Mouse (Mus musculus) MEL (cell line): ENCODE measurements around the gene Pcgf1. TPM values are rescaled to one million over a fixed set of nuclear protein-coding genes. Genes with fewer than 3 reads are reported as not detected.

Experiments used
- DNase-seq: peaks from one replicate; pipeline ENCODE4 v3.0.0; 2011; ENCODE audit warnings: low read depth, low spot score
- H3K27ac ChIP-seq: 2 replicates; pipeline ENCODE4 v1.5.1; 2012; ENCODE audit warnings: low read depth, mild to moderate bottlenecking, control low read depth, low read length, moderate library complexity; ENCODE audit not compliant: control insufficient read depth
- H3K27me3 ChIP-seq, 2 experiments: fragments of 150-350 bp in 1 of 2; sonication (generic) in 1 of 2; 2 replicates each; pipeline ENCODE4 v1.6.1; 2012; ENCODE audit warnings: low read length in 2 of 2, mild to moderate bottlenecking in 2 of 2, improper control_type of control experiment in 1 of 2, moderate library complexity in 1 of 2; ENCODE audit not compliant: insufficient read depth in 2 of 2, control insufficient read depth in 1 of 2
- H3K36me3 ChIP-seq, 2 experiments: 2 replicates each; pipeline ENCODE4 v1.6.1; 2012 to 2014; ENCODE audit warnings: low read length in 2 of 2, improper control_type of control experiment in 1 of 2, inconsistent platforms in 1 of 2, mild to moderate bottlenecking in 1 of 2; ENCODE audit not compliant: insufficient read depth in 2 of 2, control insufficient read depth in 1 of 2
- H3K4me1 ChIP-seq, 2 experiments: fragments of 150-350 bp in 1 of 2; sonication (generic) in 1 of 2; 2 replicates each; pipeline ENCODE4 v1.6.1; 2012; ENCODE audit warnings: low read length in 2 of 2, improper control_type of control experiment in 1 of 2, mild to moderate bottlenecking in 1 of 2; ENCODE audit not compliant: insufficient read depth in 2 of 2, control insufficient read depth in 1 of 2
- H3K4me3 ChIP-seq, 2 experiments: fragments of 150-350 bp in 1 of 2; sonication (generic) in 1 of 2; 2 replicates each; pipeline ENCODE4 v1.5.1; 2012; ENCODE audit warnings: low read depth in 2 of 2, low read length in 2 of 2, mild to moderate bottlenecking in 2 of 2, moderate library complexity in 2 of 2, control low read depth in 1 of 2, improper control_type of control experiment in 1 of 2; ENCODE audit not compliant: control insufficient read depth in 1 of 2, insufficient read depth in 1 of 2
- H3K79me2 ChIP-seq: 2 replicates; pipeline ENCODE4 v1.6.1; 2012; ENCODE audit warnings: mild to moderate bottlenecking, low read length, moderate library complexity; ENCODE audit not compliant: control insufficient read depth, poor library complexity, insufficient read depth
- H3K9ac ChIP-seq: 2 replicates; pipeline ENCODE4 v1.6.1; 2012; ENCODE audit warnings: low read depth, mild to moderate bottlenecking, control low read depth, low read length, moderate library complexity; ENCODE audit not compliant: control insufficient read depth, poor library complexity, severe bottlenecking
- H3K9me3 ChIP-seq: fragments of 150-350 bp; sonication (generic); replicated peaks from 2 replicates; pipeline ENCODE4 v1.6.1; 2012; ENCODE audit warnings: mild to moderate bottlenecking, low read length, improper control_type of control experiment, moderate library complexity; ENCODE audit not compliant: insufficient read depth
- BHLHE40 ChIP-seq: IDR thresholded peaks from 2 replicates; pipeline ENCODE4 v1.6.1; 2012; ENCODE audit warnings: low read depth, mild to moderate bottlenecking, inconsistent platforms, low read length, improper control_type of control experiment, borderline replicate concordance
- CHD1 ChIP-seq: IDR thresholded peaks from 2 replicates; pipeline ENCODE4 v1.6.1; 2012; ENCODE audit warnings: low read depth, mild to moderate bottlenecking, inconsistent platforms, low read length, improper control_type of control experiment
- CHD2 ChIP-seq: IDR thresholded peaks from 2 replicates; pipeline ENCODE4 v1.6.1; 2011; ENCODE audit warnings: low read length, improper control_type of control experiment
- CTCF ChIP-seq, 3 experiments: IDR thresholded peaks in 2 of 3; conservative IDR thresholded peaks in 1 of 3; 2 replicates each; pipeline ENCODE4 v1.5.1; 2011 to 2012; ENCODE audit warnings: low read length in 3 of 3, low read depth in 2 of 3, mild to moderate bottlenecking in 2 of 3, improper control_type of control experiment in 1 of 3, inconsistent platforms in 1 of 3, mixed read lengths in 1 of 3, moderate library complexity in 1 of 3; ENCODE audit not compliant: control insufficient read depth in 1 of 3, insufficient read depth in 1 of 3, poor library complexity in 1 of 3, severe bottlenecking in 1 of 3
- E2F4 ChIP-seq: IDR thresholded peaks from 2 replicates; pipeline ENCODE4 v1.6.1; 2011; ENCODE audit warnings: low read depth, low read length, improper control_type of control experiment, borderline replicate concordance
- EP300 ChIP-seq, 2 experiments: IDR thresholded peaks; 2 replicates each; pipeline ENCODE4 v1.6.1; 2011; ENCODE audit warnings: improper control_type of control experiment in 2 of 2, low read length in 2 of 2, low read depth in 1 of 2, mild to moderate bottlenecking in 1 of 2
- ETS1 ChIP-seq: IDR thresholded peaks from 2 replicates; pipeline ENCODE4 v1.6.1; 2012; ENCODE audit warnings: low read depth, mild to moderate bottlenecking, inconsistent platforms, low read length, improper control_type of control experiment, moderate library complexity
- HCFC1 ChIP-seq: IDR thresholded peaks from 2 replicates; pipeline ENCODE4 v1.6.1; 2012; ENCODE audit warnings: low read depth, mild to moderate bottlenecking, inconsistent platforms, low read length, improper control_type of control experiment, moderate library complexity
- KAT2A ChIP-seq: conservative IDR thresholded peaks from 2 replicates; pipeline ENCODE4 v1.6.1; 2012; ENCODE audit warnings: low read depth, low read length, improper control_type of control experiment, inconsistent platforms
- MAFK ChIP-seq: IDR thresholded peaks from 2 replicates; pipeline ENCODE4 v1.6.1; 2011; ENCODE audit warnings: low read depth, mild to moderate bottlenecking, low read length, improper control_type of control experiment, borderline replicate concordance
- MAZ ChIP-seq: IDR thresholded peaks from 2 replicates; pipeline ENCODE4 v1.6.1; 2012; ENCODE audit warnings: low read depth, mild to moderate bottlenecking, inconsistent platforms, low read length, improper control_type of control experiment
- MXI1 ChIP-seq: IDR thresholded peaks from 2 replicates; pipeline ENCODE4 v1.6.1; 2011; ENCODE audit warnings: mild to moderate bottlenecking, low read depth, low read length, improper control_type of control experiment
- MYB ChIP-seq: IDR thresholded peaks from 2 replicates; pipeline ENCODE4 v1.6.1; 2011; ENCODE audit warnings: mild to moderate bottlenecking, low read depth, low read length, improper control_type of control experiment
- MYC ChIP-seq: IDR thresholded peaks from 2 replicates; pipeline ENCODE4 v1.6.1; 2011; ENCODE audit warnings: low read depth, mild to moderate bottlenecking, low read length, improper control_type of control experiment, moderate library complexity
- NELFE ChIP-seq: IDR thresholded peaks from 2 replicates; pipeline ENCODE4 v1.6.1; 2011; ENCODE audit warnings: low read depth, low read length, improper control_type of control experiment
- NRF1 ChIP-seq: IDR thresholded peaks from 2 replicates; pipeline ENCODE4 v1.6.1; 2014; ENCODE audit warnings: low read depth, mild to moderate bottlenecking, inconsistent platforms, low read length, improper control_type of control experiment, moderate library complexity; ENCODE audit not compliant: poor library complexity, insufficient read depth, severe bottlenecking
- POLR2AphosphoS2 ChIP-seq: IDR thresholded peaks from 2 replicates; pipeline ENCODE4 v1.6.1; 2011; ENCODE audit warnings: low read length, improper control_type of control experiment
- POLR2AphosphoS5 ChIP-seq: IDR thresholded peaks from 2 replicates; pipeline ENCODE4 v1.6.1; 2012; ENCODE audit warnings: low read depth, borderline replicate concordance, mild to moderate bottlenecking, inconsistent platforms, low read length, moderate library complexity, mixed read lengths
- RAD21 ChIP-seq: IDR thresholded peaks from 2 replicates; pipeline ENCODE4 v1.6.1; 2011; ENCODE audit warnings: mild to moderate bottlenecking, low read depth, low read length, improper control_type of control experiment
- SIN3A ChIP-seq: IDR thresholded peaks from 2 replicates; pipeline ENCODE4 v1.6.1; 2012; ENCODE audit warnings: low read length, improper control_type of control experiment, inconsistent platforms
- SMC3 ChIP-seq: IDR thresholded peaks from 2 replicates; pipeline ENCODE4 v1.6.1; 2011; ENCODE audit warnings: low read depth, low read length, improper control_type of control experiment
- TAL1 ChIP-seq: IDR thresholded peaks from 2 replicates; pipeline ENCODE4 v1.6.1; 2012; ENCODE audit warnings: mild to moderate bottlenecking, inconsistent platforms, low read length, moderate library complexity, mixed read lengths
- TCF12 ChIP-seq: IDR thresholded peaks from 2 replicates; pipeline ENCODE4 v1.6.1; 2014; ENCODE audit warnings: low read depth, mild to moderate bottlenecking, inconsistent platforms, low read length, improper control_type of control experiment, moderate library complexity
- UBTF ChIP-seq: IDR thresholded peaks from 2 replicates; pipeline ENCODE4 v1.6.1; 2012; ENCODE audit warnings: low read depth, mild to moderate bottlenecking, inconsistent platforms, low read length, improper control_type of control experiment, moderate library complexity, borderline replicate concordance; ENCODE audit not compliant: insufficient read depth
- USF1 ChIP-seq: IDR thresholded peaks from 2 replicates; pipeline ENCODE4 v1.6.1; 2014; ENCODE audit warnings: low read depth, mild to moderate bottlenecking, inconsistent platforms, low read length, improper control_type of control experiment, moderate library complexity
- ZC3H11A ChIP-seq: IDR thresholded peaks from 2 replicates; pipeline ENCODE4 v1.6.1; 2012; ENCODE audit warnings: low read depth, mild to moderate bottlenecking, inconsistent platforms, low read length, improper control_type of control experiment
- ZKSCAN1 ChIP-seq: IDR thresholded peaks from 2 replicates; pipeline ENCODE4 v1.6.1; 2012; ENCODE audit warnings: low read depth, mild to moderate bottlenecking, inconsistent platforms, low read length, improper control_type of control experiment, moderate library complexity
- ZMIZ1 ChIP-seq: IDR thresholded peaks from 2 replicates; pipeline ENCODE4 v1.6.1; 2012; ENCODE audit warnings: low read depth, mild to moderate bottlenecking, inconsistent platforms, low read length, improper control_type of control experiment, moderate library complexity
- ZNF384 ChIP-seq: IDR thresholded peaks from 2 replicates; pipeline ENCODE4 v1.6.1; 2012; ENCODE audit warnings: low read depth, mild to moderate bottlenecking, inconsistent platforms, low read length, improper control_type of control experiment
- polyA plus RNA-seq, 2 experiments: library from polyadenylated mRNA; stranded (reverse) in 1 of 2; unstranded in 1 of 2; fragments of >175 nt in 1 of 2; fragments of >200 nt in 1 of 2; gene quantifications; 2 replicates each; pipeline versions ENCODE4 v1.2.1 to v1.2.4; 2012; ENCODE audit warnings: low replicate concordance in 2 of 2, low read depth in 1 of 2; ENCODE audit not compliant: insufficient read length in 2 of 2, insufficient read depth in 1 of 2, missing spikeins in 1 of 2
- total RNA-seq: library from RNA; depleted of rRNA; stranded (reverse); fragments of 300-350 nt; gene quantifications from 2 replicates; pipeline ENCODE4 v1.2.3, GENCODE M21; 2012

Gene Pcgf1
- total and polyA plus RNA-seq, 3 experiments, result 18.2 to 25.2 TPM; not detected in 1

DNA sequence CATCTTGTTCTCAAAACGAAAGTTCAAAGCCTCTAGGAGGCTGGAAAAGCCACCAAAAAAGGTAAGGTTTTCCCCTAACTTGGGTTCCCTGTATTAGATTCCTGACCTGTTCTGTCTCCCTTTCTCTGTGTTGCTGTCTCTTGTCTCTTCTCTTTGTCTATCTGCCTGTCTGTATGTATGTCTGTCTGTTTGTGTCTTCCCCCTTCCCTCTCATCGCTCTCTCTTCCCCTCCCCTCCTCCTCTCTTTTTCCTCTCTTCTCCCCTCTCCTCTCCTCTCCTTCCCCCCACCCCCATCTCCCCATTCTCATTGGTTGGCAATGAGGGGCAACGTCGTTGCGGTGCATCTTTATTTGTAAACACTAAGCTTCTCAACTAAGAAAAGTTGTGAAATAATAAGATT lies 47.7 kb downstream of the Pcgf1 start, which contains the start of gene Ino80b:
Ino80b (minus strand) TSS at position 101 of the 400 bp plus-strand sequence.
- no peaks in the 10 kb centered on the region for H3K9me3 ChIP-seq
- TF ChIP-seq MXI1 (no peak), ZC3H11A (peak; percentile 1; the same call in 1 of the 2 replicates), E2F4 (no peak), ETS1 (no peak), EP300 (IDR thresholded peaks at IDR 0.05; ENCODE audit: low read depth in 1 of 2, low read length in 2 of 2) (no peak), CHD1 (peak; percentile 60; the same call in 1 of the 2 replicates), HCFC1 (no peak), ZMIZ1 (0 out of 2 replicates have a peak, but pooled peaks have one; percentile 33)
- H3K27ac ChIP-seq, result peak within 1 kb of the TSS; percentile 81
- H3K9ac ChIP-seq, result peak within 1 kb of the TSS; percentile 92
- peak within 1 kb of the TSS; percentile 76 to 96 for H3K4me3 ChIP-seq
- DNase-seq, result no peak
- peaks cover 20% of the 10 kb centered on the region for H3K79me2 ChIP-seq
- no peaks in the 10 kb centered on the region for H3K27me3 ChIP-seq
- peaks cover 0 to 18% of the 10 kb centered on the region in 2 experiments; a peak in 2 of 4 replicates for H3K36me3 ChIP-seq
- peaks cover 0 to 11% of the 10 kb centered on the region in 2 experiments; a peak in 2 of 4 replicates for H3K4me1 ChIP-seq

DNA sequence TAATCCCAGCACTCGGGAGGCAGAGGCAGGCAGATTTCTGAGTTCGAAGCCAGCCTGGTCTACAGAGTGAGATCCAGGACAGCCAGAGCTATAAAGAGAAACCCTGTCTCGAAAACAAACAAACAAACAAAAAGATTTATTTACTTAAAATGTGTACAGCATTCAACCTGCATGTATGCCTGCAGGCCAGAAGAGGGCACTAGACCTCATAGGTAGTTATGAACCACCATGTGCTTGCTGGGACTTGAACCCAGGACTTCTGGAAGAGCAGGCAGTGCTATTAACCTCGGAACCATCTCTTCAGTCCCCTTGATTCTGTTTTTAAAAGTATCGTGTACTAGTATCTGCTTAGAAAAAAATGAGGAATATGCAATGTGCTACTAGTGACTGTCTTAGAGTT lies 49.8 kb downstream of the Pcgf1 start:
- DNase-seq, result no peak
- H3K4me3 ChIP-seq, result no peak overlapping the region
- H3K27ac ChIP-seq, result no peak overlapping the region
- peaks cover 0 to 17% of the 10 kb centered on the region in 2 experiments; a peak in 3 of 4 replicates for H3K4me1 ChIP-seq
- H3K79me2 ChIP-seq, result peaks cover 11% of the 10 kb centered on the region
- H3K9me3 ChIP-seq, result no peaks in the 10 kb centered on the region
- peaks cover 0 to 16% of the 10 kb centered on the region in 2 experiments; a peak in 2 of 4 replicates for H3K36me3 ChIP-seq
- no peak overlapping the region for H3K9ac ChIP-seq
- peak; percentile 72; the same call in 1 of the 2 replicates for TF ChIP-seq MYC
- peak; percentile 1; the same call in 1 of the 2 replicates for TF ChIP-seq RAD21
- TF ChIP-seq ETS1, result no peak
- TF ChIP-seq POLR2AphosphoS2, result no peak
- no peak for TF ChIP-seq ZKSCAN1
- TF ChIP-seq TAL1, result no peak
- TF ChIP-seq BHLHE40, result no peak
- TF ChIP-seq MXI1, result no peak
- peak; percentile 30 to 56 (median 46) for TF ChIP-seq CTCF (IDR thresholded peaks at IDR 0.05 in 2 of 3, conservative IDR thresholded peaks at IDR 0.05 in 1 of 3; ENCODE audit: control insufficient read depth in 1 of 3, insufficient read depth in 1 of 3, low read depth in 2 of 3, low read length in 3 of 3, poor library complexity in 1 of 3, severe bottlenecking in 1 of 3)
- no peak for TF ChIP-seq MAZ
- no peak for TF ChIP-seq KAT2A
- TF ChIP-seq POLR2AphosphoS5, result no peak
- no peak for TF ChIP-seq USF1
- 0 out of 2 replicates have a peak, but pooled peaks have one; percentile 8 for TF ChIP-seq ZC3H11A
- peak; percentile 32 for TF ChIP-seq SMC3
- TF ChIP-seq ZNF384, result no peak
- no peak for TF ChIP-seq ZMIZ1
- TF ChIP-seq NRF1, result no peak
- TF ChIP-seq CHD2, result no peak
- TF ChIP-seq SIN3A, result no peak
- no peak for TF ChIP-seq MAFK
- TF ChIP-seq EP300 (IDR thresholded peaks at IDR 0.05; ENCODE audit: low read depth in 1 of 2, low read length in 2 of 2), result no peak
- TF ChIP-seq UBTF, result no peak
- no peak for TF ChIP-seq MYB
- TF ChIP-seq NELFE, result no peak
- no peak for TF ChIP-seq CHD1
- no peak for TF ChIP-seq TCF12
- no peaks in the 10 kb centered on the region for H3K27me3 ChIP-seq
